Mouse (Mus musculus): ENCODE measurements around the gene Nes.

DNA sequence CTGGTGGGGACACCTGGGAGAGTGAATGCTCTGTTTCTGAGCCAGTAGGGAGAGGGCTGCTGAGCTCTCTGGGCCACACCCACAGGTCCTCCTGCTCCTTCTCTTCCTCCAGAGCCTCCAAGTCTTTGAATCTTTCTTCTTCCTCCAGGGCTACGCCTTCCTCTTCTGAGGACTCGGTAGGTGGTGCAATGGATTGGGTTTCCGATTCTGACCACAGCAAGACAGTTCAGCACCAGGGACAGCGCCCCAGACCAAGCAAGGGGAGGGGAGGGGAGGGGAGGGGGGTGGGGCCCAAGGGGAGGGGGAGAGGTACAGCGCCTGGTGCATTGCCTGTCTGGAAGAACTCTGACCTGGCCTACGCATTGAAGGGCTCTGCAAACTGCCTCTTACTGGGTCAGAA, 22.6 kb downstream of the Nes start:
- TF ChIP-seq POLR2A (IDR thresholded peaks at IDR 0.05; ENCODE audit: borderline replicate concordance, insufficient read depth, low read length) (no peak), CTCF (IDR thresholded peaks at IDR 0.05; ENCODE audit: borderline replicate concordance, insufficient read depth, low read depth, low read length) (no peak)

Measured in cerebellum, adult 2 months (tissue).